Mouse (Mus musculus) erythroblast, embryonic 14.5 days (primary cell): ENCODE measurements at regions not wholly inside any gene's neighbourhood (a gene's known extent, or its start where the extent isn't known, plus 50 kb on each side); places are given as distances from the start of the nearest gene placed in this dataset.

Source experiments
- H3K27me3 ChIP-seq: 2 replicates; pipeline ENCODE4 v1.6.1; 2012; ENCODE audit warnings: inconsistent platforms; ENCODE audit not compliant: control insufficient read depth
- H3K36me3 ChIP-seq: 2 replicates; pipeline ENCODE4 v1.6.1; 2012; ENCODE audit warnings: mild to moderate bottlenecking, inconsistent platforms; ENCODE audit not compliant: control insufficient read depth
- H3K4me1 ChIP-seq: 2 replicates; pipeline ENCODE4 v1.6.1; 2012; ENCODE audit warnings: inconsistent platforms; ENCODE audit not compliant: control insufficient read depth
- H3K4me3 ChIP-seq: replicated peaks from 2 replicates; pipeline ENCODE3; 2012; ENCODE audit warnings: moderate library complexity, mild to moderate bottlenecking, inconsistent platforms
- H3K9me3 ChIP-seq: 2 replicates; pipeline ENCODE4 v1.6.1; 2012; ENCODE audit warnings: low read length, inconsistent platforms, mixed read lengths; ENCODE audit not compliant: control insufficient read depth
- GATA1 ChIP-seq: IDR thresholded peaks from 2 replicates; pipeline ENCODE4 v1.6.1; 2012; ENCODE audit warnings: low read length, inconsistent platforms, mixed read lengths
- TAL1 ChIP-seq: IDR thresholded peaks from 3 replicates; pipeline ENCODE4 v1.6.1; 2012; ENCODE audit warnings: low read length, inconsistent platforms, mixed read lengths

- H3K27me3 ChIP-seq, result no peaks in the 10 kb centered on the region
- no peaks in the 10 kb centered on the region for H3K9me3 ChIP-seq
- no peaks in the 10 kb centered on the region for H3K36me3 ChIP-seq
- no peaks in the 10 kb centered on the region for H3K4me1 ChIP-seq
- no peak overlapping the region for H3K4me3 ChIP-seq
- TF ChIP-seq TAL1, result no peak
- TF ChIP-seq GATA1, result no peak
Measured at GRCm38 (mm10) chr11:64579826-64580225, 143.4 kb upstream of the F930015N05Rik start.

GRCm38 (mm10) chr11:64586056-64586455 lies 149.6 kb upstream of the F930015N05Rik start:
- Histone ChIP-seq H3K4me3 (no peak overlapping the region), H3K27me3 (no peaks in the 10 kb centered on the region), H3K4me1 (no peaks in the 10 kb centered on the region), H3K36me3 (no peaks in the 10 kb centered on the region), H3K9me3 (no peaks in the 10 kb centered on the region)
- no peak for TF ChIP-seq GATA1
- no peak for TF ChIP-seq TAL1

- no peaks in the 10 kb centered on the region for H3K27me3 ChIP-seq
- H3K4me3 ChIP-seq, result no peak overlapping the region
- TF ChIP-seq TAL1 (no peak), GATA1 (no peak)
- H3K36me3 ChIP-seq, result no peaks in the 10 kb centered on the region
- H3K9me3 ChIP-seq, result no peaks in the 10 kb centered on the region
- no peaks in the 10 kb centered on the region for H3K4me1 ChIP-seq
Measured at GRCm38 (mm10) chr11:64587034-64587710, 150.7 kb upstream of the F930015N05Rik start.

DNA sequence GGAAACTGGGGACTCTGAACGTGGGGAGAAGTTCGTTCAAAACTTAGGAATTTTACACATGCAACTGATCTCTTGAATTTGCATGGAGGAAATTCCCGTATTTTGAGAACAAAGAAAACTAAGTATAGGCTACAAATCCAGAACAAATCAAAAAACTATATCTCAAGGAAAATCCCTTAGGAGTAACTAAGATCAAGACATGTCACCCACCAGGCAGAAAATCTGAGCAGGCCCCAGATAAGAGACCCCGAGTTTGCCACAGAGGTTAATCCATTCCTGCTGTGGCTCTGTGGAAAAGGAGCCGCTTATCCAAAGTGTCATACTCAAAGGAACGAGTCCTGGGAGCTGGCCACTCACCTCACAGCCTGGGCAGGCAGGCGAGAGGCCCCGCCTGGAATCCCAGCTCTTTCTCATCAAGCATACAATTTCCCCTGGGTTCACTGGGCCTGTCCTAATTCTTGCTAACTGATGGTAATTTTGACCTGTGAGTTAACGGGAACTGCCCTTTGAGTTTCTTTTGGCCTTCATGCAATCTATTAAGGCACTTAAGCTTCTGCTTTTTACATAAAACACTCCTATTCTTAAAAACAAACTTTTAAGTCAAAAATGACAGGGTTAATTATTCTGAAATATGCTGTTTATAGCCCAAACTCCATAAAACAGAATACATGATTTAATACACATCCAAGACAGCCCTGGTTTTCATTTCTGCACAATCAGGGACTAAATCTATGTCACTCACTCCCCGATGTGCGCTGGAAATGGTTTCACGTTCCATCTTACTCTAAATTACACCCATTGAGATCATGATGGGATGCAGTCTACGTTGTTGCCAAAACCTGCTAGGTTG lies 151.5 kb upstream of the F930015N05Rik start:
- Histone ChIP-seq H3K4me1 (no peaks in the 10 kb centered on the region), H3K9me3 (no peaks in the 10 kb centered on the region), H3K36me3 (no peaks in the 10 kb centered on the region), H3K27me3 (no peaks in the 10 kb centered on the region), H3K4me3 (no peak overlapping the region)
- TF ChIP-seq TAL1, result no peak
- no peak for TF ChIP-seq GATA1

- Histone ChIP-seq H3K9me3 (no peaks in the 10 kb centered on the region), H3K36me3 (no peaks in the 10 kb centered on the region)
- no peak for TF ChIP-seq GATA1
- TF ChIP-seq TAL1, result no peak
Measured at GRCm38 (mm10) chr11:64588601-64588989, 152.1 kb upstream of the F930015N05Rik start.

GRCm38 (mm10) chr11:64589026-64589425 lies 152.6 kb upstream of the F930015N05Rik start:
- no peaks in the 10 kb centered on the region for H3K36me3 ChIP-seq
- TF ChIP-seq TAL1, result no peak
- TF ChIP-seq GATA1, result no peak
- no peaks in the 10 kb centered on the region for H3K4me1 ChIP-seq
- H3K9me3 ChIP-seq, result no peaks in the 10 kb centered on the region
- H3K4me3 ChIP-seq, result no peak overlapping the region
- no peaks in the 10 kb centered on the region for H3K27me3 ChIP-seq

More at GRCm38 (mm10) chr11:64588601-64588989, 152.1 kb upstream of the F930015N05Rik start:
- Histone ChIP-seq H3K4me1 (no peaks in the 10 kb centered on the region), H3K27me3 (no peaks in the 10 kb centered on the region), H3K4me3 (no peak overlapping the region)

GRCm38 (mm10) chr11:64590091-64590490 lies 153.6 kb upstream of the F930015N05Rik start:
- Histone ChIP-seq H3K4me3 (no peak overlapping the region), H3K4me1 (no peaks in the 10 kb centered on the region), H3K9me3 (no peaks in the 10 kb centered on the region), H3K27me3 (no peaks in the 10 kb centered on the region), H3K36me3 (no peaks in the 10 kb centered on the region)
- TF ChIP-seq GATA1 (no peak), TAL1 (no peak)

DNA sequence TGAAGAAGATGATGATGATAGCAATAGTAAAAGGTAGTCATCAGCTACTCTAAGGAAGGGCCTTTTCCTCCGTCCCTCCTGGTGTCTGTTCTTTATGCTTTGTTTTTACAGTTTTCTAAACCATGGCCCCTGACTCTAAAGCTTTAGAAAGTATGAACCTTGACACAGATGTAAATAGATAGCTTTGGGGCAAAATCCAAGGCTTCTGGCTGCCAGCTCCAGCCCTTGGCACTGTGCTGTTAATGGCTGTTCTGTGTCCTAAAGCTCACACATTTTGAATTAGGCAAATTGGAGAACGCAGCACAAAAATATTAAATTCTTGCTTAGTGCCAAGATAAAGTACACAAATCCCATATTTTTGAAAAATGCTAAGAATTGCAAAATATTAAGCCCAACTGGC lies 155.8 kb upstream of the F930015N05Rik start:
- no peaks in the 10 kb centered on the region for H3K27me3 ChIP-seq
- TF ChIP-seq TAL1, result no peak
- TF ChIP-seq GATA1, result no peak
- no peaks in the 10 kb centered on the region for H3K4me1 ChIP-seq
- no peaks in the 10 kb centered on the region for H3K36me3 ChIP-seq
- H3K9me3 ChIP-seq, result no peaks in the 10 kb centered on the region
- H3K4me3 ChIP-seq, result no peak overlapping the region

- no peaks in the 10 kb centered on the region for H3K27me3 ChIP-seq
- TF ChIP-seq TAL1 (no peak), GATA1 (no peak)
- no peaks in the 10 kb centered on the region for H3K4me1 ChIP-seq
- no peak overlapping the region for H3K4me3 ChIP-seq
- H3K36me3 ChIP-seq, result no peaks in the 10 kb centered on the region
- H3K9me3 ChIP-seq, result no peaks in the 10 kb centered on the region
Measured at GRCm38 (mm10) chr11:64597305-64597704, 160.9 kb upstream of the F930015N05Rik start.
